Mouse (Mus musculus) forebrain, embryonic 13.5 days (tissue): ENCODE results near the gene Epb41l4b. TPM values are rescaled to one million over a fixed set of nuclear protein-coding genes. Genes with fewer than 3 reads are reported as not detected.

Experiments used
- ATAC-seq: fragments of 200-750 bp; cut with Nextera tagmentation; 2 replicates; pipeline ENCODE4 v1.8.0; 2017
- H3K27ac ChIP-seq: fragments of 300-500 bp; sonication (generic); 2 replicates; pipeline ENCODE4 v1.5.1; 2015; ENCODE audit warnings: inconsistent platforms, mild to moderate bottlenecking, moderate library complexity
- H3K27me3 ChIP-seq: fragments of 300-500 bp; sonication (generic); 2 replicates; pipeline ENCODE4 v1.6.1; 2015; ENCODE audit warnings: mild to moderate bottlenecking, inconsistent platforms
- H3K36me3 ChIP-seq: fragments of 300-500 bp; sonication (generic); 2 replicates; pipeline ENCODE4 v1.6.1; 2015; ENCODE audit warnings: mild to moderate bottlenecking, inconsistent platforms; ENCODE audit not compliant: poor library complexity, severe bottlenecking
- H3K4me1 ChIP-seq: fragments of 300-500 bp; sonication (generic); 2 replicates; pipeline ENCODE4 v1.6.1; 2015; ENCODE audit warnings: inconsistent platforms
- H3K4me2 ChIP-seq: fragments of 300-500 bp; sonication (generic); 2 replicates; pipeline ENCODE4 v1.6.1; 2015; ENCODE audit warnings: inconsistent platforms, mild to moderate bottlenecking, moderate library complexity
- H3K4me3 ChIP-seq: fragments of 300-500 bp; sonication (generic); 2 replicates; pipeline ENCODE4 v1.5.1; 2015; ENCODE audit warnings: mild to moderate bottlenecking, inconsistent platforms
- H3K9ac ChIP-seq: fragments of 300-500 bp; sonication (generic); 2 replicates; pipeline ENCODE4 v1.6.1; 2015; ENCODE audit warnings: mild to moderate bottlenecking, inconsistent platforms
- H3K9me3 ChIP-seq: fragments of 300-500 bp; sonication (generic); replicated peaks from 2 replicates; pipeline ENCODE4 v1.6.1; 2016; ENCODE audit warnings: inconsistent platforms
- WGBS: fragments of 180-500 bp; shearing (Covaris S2); methylation state at CpG from one replicate; pipeline ENCODE4 v1.1.7; 2015; 5-methylcytosine and 5-hydroxymethylcytosine counted together
- polyA plus RNA-seq: library from polyadenylated mRNA; unstranded; fragments of >200 nt; fragmentation: Nextera tagmentation; extraction: Ambion mirVana; gene quantifications from 2 replicates; pipeline ENCODE4 v1.2.1, GENCODE M21; 2015

Gene Epb41l4b
- polyA plus RNA-seq, 1 experiment from 2014 or later, result 0.56 TPM

DNA sequence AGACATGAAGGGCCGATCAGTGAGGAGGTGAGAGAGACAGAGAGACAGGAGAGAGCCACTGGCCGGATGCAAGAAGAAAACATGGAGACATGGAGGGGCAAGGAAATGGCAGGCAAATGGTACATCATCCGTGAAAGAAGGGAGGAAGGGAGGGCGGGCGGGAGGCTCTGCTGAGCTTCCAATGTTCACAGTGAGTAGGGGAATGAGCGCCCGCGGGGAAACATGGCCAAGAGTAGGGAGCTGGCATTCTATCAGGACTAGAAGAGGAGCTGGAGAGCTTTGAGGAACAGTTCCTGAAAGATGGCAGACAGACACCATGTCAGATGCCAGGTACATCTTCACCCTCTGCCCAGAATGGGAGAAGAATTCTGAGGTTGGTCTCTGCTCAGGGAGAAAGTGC is 99.6 kb downstream of the Epb41l4b start:
- Histone ChIP-seq H3K4me2 (no peak overlapping the region), H3K4me1 (peaks cover 24% of the 10 kb centered on the region), H3K4me3 (no peak overlapping the region), H3K9me3 (no peaks in the 10 kb centered on the region; the same call in 1 of the 2 replicates), H3K27me3 (no peaks in the 10 kb centered on the region), H3K9ac (no peak overlapping the region), H3K36me3 (no peaks in the 10 kb centered on the region), H3K27ac (no peak overlapping the region)
- WGBS, result 91% methylated on average over 8 of the region's 8 CpGs
- no peak for ATAC-seq

DNA sequence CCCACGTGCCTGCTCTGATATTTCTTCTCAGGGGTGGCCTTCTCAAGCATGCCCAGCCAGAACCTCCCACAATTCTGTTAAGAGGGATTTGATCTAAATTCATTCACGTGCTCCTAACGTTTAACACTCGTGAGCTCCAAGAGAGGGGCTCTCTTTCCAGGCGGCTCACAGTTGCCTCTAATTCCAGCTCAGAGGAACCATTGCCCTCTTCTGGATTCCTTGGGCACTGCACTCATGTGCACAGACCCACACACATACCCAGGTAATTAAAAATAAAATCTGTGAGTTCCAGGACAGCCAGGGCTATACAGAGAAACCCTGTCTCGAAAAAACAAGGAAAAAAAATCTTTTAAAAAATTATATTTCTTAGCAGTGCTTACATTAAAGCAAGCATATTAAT is 101.6 kb downstream of the Epb41l4b start:
- no peaks in the 10 kb centered on the region for H3K36me3 ChIP-seq
- H3K27me3 ChIP-seq, result no peaks in the 10 kb centered on the region
- no peak overlapping the region for H3K27ac ChIP-seq
- H3K9ac ChIP-seq, result no peak overlapping the region
- H3K4me3 ChIP-seq, result no peak overlapping the region
- WGBS, result 92% methylated on average over 6 of the region's 6 CpGs
- no peak overlapping the region for H3K4me2 ChIP-seq
- H3K4me1 ChIP-seq, result peaks cover 17% of the 10 kb centered on the region
- no peak for ATAC-seq
- no peaks in the 10 kb centered on the region; the same call in 1 of the 2 replicates for H3K9me3 ChIP-seq

GRCm38 (mm10) chr4:57041211-57041610 is 102.0 kb downstream of the Epb41l4b start:
- Histone ChIP-seq H3K4me3 (no peak overlapping the region), H3K27ac (no peak overlapping the region), H3K4me2 (no peak overlapping the region), H3K9ac (no peak overlapping the region), H3K9me3 (no peaks in the 10 kb centered on the region; the same call in 1 of the 2 replicates), H3K4me1 (peaks cover 14% of the 10 kb centered on the region), H3K27me3 (no peaks in the 10 kb centered on the region), H3K36me3 (no peaks in the 10 kb centered on the region)
- WGBS, result 87% methylated on average over 4 of the region's 4 CpGs
- ATAC-seq, result no peak

DNA sequence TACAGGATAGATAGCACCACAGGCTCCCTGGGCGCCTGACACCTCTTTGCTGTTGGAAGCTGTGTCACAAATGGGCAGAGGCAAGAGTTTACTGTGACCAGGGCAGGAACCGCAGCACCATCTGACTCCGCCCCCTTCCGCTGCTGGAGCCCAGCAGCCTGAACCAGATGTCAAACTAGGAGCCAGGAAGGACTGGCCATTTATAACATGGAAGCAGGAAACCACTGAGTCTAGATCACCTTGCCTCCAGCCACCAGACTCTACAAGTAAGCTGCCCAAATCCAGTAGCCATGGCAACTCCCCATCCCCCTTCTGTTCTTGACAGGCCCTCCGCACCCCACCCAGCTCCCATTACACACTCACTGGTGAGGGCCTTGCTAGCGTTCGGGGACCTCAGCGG is 102.8 kb downstream of the Epb41l4b start:
- Histone ChIP-seq H3K27me3 (no peaks in the 10 kb centered on the region), H3K4me1 (peaks cover 12% of the 10 kb centered on the region), H3K27ac (no peak overlapping the region), H3K9ac (no peak overlapping the region), H3K36me3 (no peaks in the 10 kb centered on the region), H3K4me3 (no peak overlapping the region), H3K9me3 (no peaks in the 10 kb centered on the region; the same call in 1 of the 2 replicates), H3K4me2 (no peak overlapping the region)
- 72% methylated on average over 8 of the region's 8 CpGs for WGBS
- ATAC-seq, result no peak

- Histone ChIP-seq H3K27me3 (no peaks in the 10 kb centered on the region), H3K9me3 (no peaks in the 10 kb centered on the region; the same call in 1 of the 2 replicates), H3K9ac (peak overlapping the region; percentile 50), H3K27ac (no peak overlapping the region; the same call in 1 of the 2 replicates), H3K36me3 (no peaks in the 10 kb centered on the region), H3K4me1 (peaks cover 12% of the 10 kb centered on the region), H3K4me3 (peak overlapping the region; percentile 37), H3K4me2 (peak overlapping the region; percentile 64)
- peak; percentile 79 for ATAC-seq
- 7% methylated on average over 21 of the region's 23 CpGs for WGBS
These were observed 103.9 kb downstream of the Epb41l4b start for GRCm38 (mm10) chr4:57039127-57040031.

- Histone ChIP-seq H3K36me3 (no peaks in the 10 kb centered on the region), H3K4me1 (peaks cover 12% of the 10 kb centered on the region), H3K27me3 (no peaks in the 10 kb centered on the region), H3K9ac (no peak overlapping the region), H3K27ac (no peak overlapping the region), H3K4me2 (no peak overlapping the region), H3K4me3 (no peak overlapping the region), H3K9me3 (no peaks in the 10 kb centered on the region; the same call in 1 of the 2 replicates)
- no peak for ATAC-seq
- 81% methylated on average over 7 of the region's 7 CpGs for WGBS
These were observed 105.7 kb downstream of the Epb41l4b start for GRCm38 (mm10) chr4:57037554-57037953.

DNA sequence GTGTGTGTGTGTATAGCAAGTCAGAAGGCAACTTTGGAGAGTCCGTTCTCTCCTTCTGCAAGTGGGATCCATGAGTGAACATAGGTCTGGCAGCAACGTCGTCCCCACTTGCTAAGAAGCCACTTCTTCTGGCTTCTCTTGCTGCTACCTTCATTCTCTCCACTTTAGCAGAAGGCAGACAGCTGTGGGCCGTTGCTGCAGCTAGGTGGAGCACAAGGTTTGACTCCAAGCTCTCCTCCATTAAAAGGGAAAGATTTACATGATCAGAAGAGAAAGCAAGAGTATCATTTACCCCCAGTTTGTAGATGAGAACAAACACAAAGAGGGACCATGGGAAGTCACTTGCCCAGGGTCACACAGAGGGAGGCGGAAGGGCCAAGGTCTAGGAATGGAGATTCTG is 109.1 kb downstream of the Epb41l4b start:
- Histone ChIP-seq H3K36me3 (no peaks in the 10 kb centered on the region), H3K4me3 (no peak overlapping the region), H3K9me3 (no peaks in the 10 kb centered on the region), H3K4me1 (peaks cover 5% of the 10 kb centered on the region), H3K9ac (no peak overlapping the region), H3K27ac (no peak overlapping the region), H3K4me2 (no peak overlapping the region), H3K27me3 (no peaks in the 10 kb centered on the region)
- no peak for ATAC-seq
- 76% methylated on average over 4 of the region's 5 CpGs for WGBS

DNA sequence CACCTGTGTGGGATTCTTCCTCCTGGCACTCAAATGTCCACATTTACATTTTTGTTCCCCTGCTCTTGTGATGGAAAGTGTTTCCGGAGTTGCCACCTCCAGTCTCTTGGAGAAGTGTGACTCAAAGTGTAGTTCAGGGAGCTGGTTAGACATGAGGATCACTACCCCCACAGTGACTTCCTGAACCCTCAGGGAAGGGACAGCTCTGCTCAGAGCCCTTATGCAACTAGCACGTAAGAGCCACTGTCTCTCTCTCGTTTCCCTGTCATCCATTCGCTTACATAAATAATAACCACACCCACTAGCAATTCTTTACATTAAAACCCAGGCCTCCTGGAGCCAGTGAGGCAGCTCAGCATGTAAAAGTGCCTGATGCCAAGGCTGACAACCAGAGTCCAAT is 111.8 kb downstream of the Epb41l4b start:
- no peak overlapping the region for H3K9ac ChIP-seq
- no peaks in the 10 kb centered on the region for H3K27me3 ChIP-seq
- no peak overlapping the region for H3K4me3 ChIP-seq
- H3K4me1 ChIP-seq, result no peaks in the 10 kb centered on the region
- H3K4me2 ChIP-seq, result no peak overlapping the region
- 80% methylated on average over 4 of the region's 4 CpGs for WGBS
- no peaks in the 10 kb centered on the region for H3K9me3 ChIP-seq
- ATAC-seq, result no peak
- no peak overlapping the region for H3K27ac ChIP-seq
- H3K36me3 ChIP-seq, result no peaks in the 10 kb centered on the region

DNA sequence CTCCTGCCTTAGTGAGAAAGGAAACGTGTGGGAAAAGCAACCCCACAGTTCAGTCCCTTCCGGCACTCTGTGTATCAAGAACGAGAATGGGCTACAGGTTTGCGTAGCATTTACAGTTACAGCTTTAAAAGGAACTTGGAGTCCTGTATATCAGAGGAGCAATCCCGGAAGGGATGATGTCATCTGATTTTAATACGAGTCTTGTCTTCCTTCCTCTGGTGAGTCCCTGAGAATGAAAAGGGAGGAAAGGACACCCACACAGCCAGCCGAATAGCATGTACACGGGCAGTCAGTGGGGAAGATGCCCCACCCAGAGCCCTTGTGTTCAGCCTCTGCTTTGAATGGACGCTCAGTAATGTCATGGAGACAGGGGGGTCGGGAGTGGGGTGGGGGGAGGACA is 115.3 kb downstream of the Epb41l4b start:
- no peak overlapping the region for H3K27ac ChIP-seq
- H3K4me2 ChIP-seq, result no peak overlapping the region
- no peak for ATAC-seq
- H3K4me1 ChIP-seq, result no peaks in the 10 kb centered on the region
- no peaks in the 10 kb centered on the region for H3K9me3 ChIP-seq
- H3K27me3 ChIP-seq, result no peaks in the 10 kb centered on the region
- no peaks in the 10 kb centered on the region for H3K36me3 ChIP-seq
- no peak overlapping the region for H3K9ac ChIP-seq
- WGBS, result 56% methylated on average over 10 of the region's 10 CpGs
- H3K4me3 ChIP-seq, result no peak overlapping the region

- Histone ChIP-seq H3K27me3 (no peaks in the 10 kb centered on the region), H3K4me3 (no peak overlapping the region), H3K9me3 (no peaks in the 10 kb centered on the region), H3K4me2 (no peak overlapping the region), H3K27ac (no peak overlapping the region), H3K4me1 (no peaks in the 10 kb centered on the region), H3K9ac (no peak overlapping the region), H3K36me3 (no peaks in the 10 kb centered on the region)
- ATAC-seq, result no peak
- WGBS, result 73% methylated on average over 3 of the region's 3 CpGs
These were observed 119.7 kb downstream of the Epb41l4b start for GRCm38 (mm10) chr4:57023527-57023926.

DNA sequence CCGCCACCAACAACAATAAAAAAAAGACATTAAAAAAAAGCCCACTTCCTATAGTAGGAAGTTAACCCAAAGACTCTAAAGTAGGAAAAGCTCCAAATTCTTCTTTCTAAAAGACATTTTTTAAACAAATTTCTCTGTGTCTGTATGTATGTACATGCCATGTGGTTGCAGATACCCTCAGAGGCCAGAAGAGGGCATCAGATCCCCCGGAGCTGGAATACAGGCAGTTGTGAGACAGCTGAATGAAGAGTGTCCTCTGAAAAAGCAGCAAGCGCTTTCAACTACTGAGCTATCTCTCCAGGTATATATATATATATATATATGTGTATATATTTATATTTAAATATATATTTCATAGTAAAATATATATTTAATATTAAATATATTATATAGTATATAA is 121.9 kb downstream of the Epb41l4b start:
- H3K4me1 ChIP-seq, result no peaks in the 10 kb centered on the region
- H3K27ac ChIP-seq, result no peak overlapping the region
- no peaks in the 10 kb centered on the region for H3K36me3 ChIP-seq
- no peak overlapping the region for H3K4me2 ChIP-seq
- ATAC-seq, result no peak
- WGBS, result 91% methylated on average over 3 of the region's 3 CpGs
- H3K4me3 ChIP-seq, result no peak overlapping the region
- no peak overlapping the region for H3K9ac ChIP-seq
- H3K9me3 ChIP-seq, result no peaks in the 10 kb centered on the region
- no peaks in the 10 kb centered on the region for H3K27me3 ChIP-seq

- H3K4me1 ChIP-seq, result no peaks in the 10 kb centered on the region
- H3K4me3 ChIP-seq, result no peak overlapping the region
- H3K9ac ChIP-seq, result no peak overlapping the region
- no peaks in the 10 kb centered on the region for H3K9me3 ChIP-seq
- WGBS, result 25% methylated on average over 5 of the region's 5 CpGs
- no peaks in the 10 kb centered on the region for H3K36me3 ChIP-seq
- no peak overlapping the region for H3K27ac ChIP-seq
- H3K27me3 ChIP-seq, result no peaks in the 10 kb centered on the region
- H3K4me2 ChIP-seq, result no peak overlapping the region
- ATAC-seq, result peak; percentile 48; the same call in 1 of the 2 replicates
These were observed 126.0 kb downstream of the Epb41l4b start for GRCm38 (mm10) chr4:57017229-57017628.
